Mouse (Mus musculus): ENCODE results near the gene Carmil3. TPM values are rescaled to one million over a fixed set of nuclear protein-coding genes. Genes with fewer than 3 reads are reported as not detected.

The Carmil3 gene
- total RNA-seq, 4 experiments from 2014 or later: 56.8 to 82.2 (median 62.5) TPM

GRCm38 (mm10) chr14:55492103-55492502 lies 1.7 kb downstream of the Carmil3 start:
- DNase-seq (ENCODE audit: low spot score in 2 of 2): no peak

- DNase-seq (ENCODE audit: low spot score in 2 of 2): no peak
Measured at GRCm38 (mm10) chr14:55495509-55496240, 5.2 kb downstream of the Carmil3 start.

- DNase-seq (ENCODE audit: low spot score in 2 of 2): no peak
Measured at GRCm38 (mm10) chr14:55496761-55497448, 6.5 kb downstream of the Carmil3 start.

- DNase-seq (ENCODE audit: low spot score in 2 of 2): peak in 1 of 2 experiments; percentile 82
Measured at GRCm38 (mm10) chr14:55497449-55497821, 7.0 kb downstream of the Carmil3 start.

GRCm38 (mm10) chr14:55505612-55506011 lies 15.2 kb downstream of the Carmil3 start:
- DNase-seq (ENCODE audit: low spot score in 2 of 2): no peak

GRCm38 (mm10) chr14:55507801-55508200 lies 17.4 kb downstream of the Carmil3 start:
- DNase-seq (ENCODE audit: low spot score in 2 of 2): no peak

GRCm38 (mm10) chr14:55509540-55509939 lies 19.1 kb downstream of the Carmil3 start:
- DNase-seq (ENCODE audit: low spot score in 2 of 2): no peak

- peak in 1 of 2 experiments; percentile 58 for DNase-seq (ENCODE audit: low spot score in 2 of 2)
Measured at GRCm38 (mm10) chr14:55510125-55510731, 19.8 kb downstream of the Carmil3 start, which contains the start of gene Cpne6. Gene Cpne6 (plus strand): TSS chr14:55510445.

- DNase-seq (ENCODE audit: low spot score in 2 of 2): peak; percentile 72 to 80
Measured at GRCm38 (mm10) chr14:55511037-55511436, 20.6 kb downstream of the Carmil3 start.

GRCm38 (mm10) chr14:55513927-55514326 lies 23.5 kb downstream of the Carmil3 start:
- DNase-seq (ENCODE audit: low spot score in 2 of 2): no peak

GRCm38 (mm10) chr14:55515846-55516245 lies 25.4 kb downstream of the Carmil3 start:
- DNase-seq (ENCODE audit: low spot score in 2 of 2): no peak

- DNase-seq (ENCODE audit: low spot score in 2 of 2): peak; percentile 78
Measured at GRCm38 (mm10) chr14:55518897-55519296, 28.4 kb downstream of the Carmil3 start.

- no peak for DNase-seq (ENCODE audit: low spot score in 2 of 2)
Measured at GRCm38 (mm10) chr14:55519604-55520003, 29.2 kb downstream of the Carmil3 start.

GRCm38 (mm10) chr14:55520451-55521361 lies 30.3 kb downstream of the Carmil3 start:
- no peak for DNase-seq (ENCODE audit: low spot score in 2 of 2)

- no peak for DNase-seq (ENCODE audit: low spot score in 2 of 2)
Measured at GRCm38 (mm10) chr14:55524062-55524461, 33.6 kb downstream of the Carmil3 start.

- no peak for DNase-seq (ENCODE audit: low spot score in 2 of 2)
Measured at GRCm38 (mm10) chr14:55524785-55525184, 34.3 kb downstream of the Carmil3 start, which contains the start of gene Nrl. Gene Nrl (minus strand): TSS chr14:55524981.

GRCm38 (mm10) chr14:55526674-55527073 lies 36.2 kb downstream of the Carmil3 start:
- no peak for DNase-seq (ENCODE audit: low spot score in 2 of 2)

GRCm38 (mm10) chr14:55527940-55528339 lies 37.5 kb downstream of the Carmil3 start:
- DNase-seq (ENCODE audit: low spot score in 2 of 2): no peak

GRCm38 (mm10) chr14:55536116-55536745 lies 45.8 kb downstream of the Carmil3 start:
- DNase-seq (ENCODE audit: low spot score in 2 of 2): no peak

- DNase-seq (ENCODE audit: low spot score in 2 of 2): peak; percentile 68 to 72
Measured at GRCm38 (mm10) chr14:55540067-55540786, 49.8 kb downstream of the Carmil3 start, which contains the start of gene Pck2. Gene Pck2 (plus strand): TSS chr14:55540266.

Data from layer of hippocampus, adult 8-10 months (tissue).